Mouse (Mus musculus): ENCODE results near the gene Lgals7. TPM values are rescaled to one million over a fixed set of nuclear protein-coding genes. Genes with fewer than 3 reads are reported as not detected.

The Lgals7 gene
- polyA plus RNA-seq, 1 experiment, result 0.12 TPM

GRCm38 (mm10) chr7:28888701-28889161 is 25.1 kb downstream of the Lgals7 start:
- H3K27me3 ChIP-seq (ENCODE audit: control insufficient read depth, insufficient read depth, insufficient read length), result no peaks in the 10 kb centered on the region
- no peak overlapping the region for H3K4me3 ChIP-seq (ENCODE audit: insufficient read depth, poor library complexity, severe bottlenecking)
- H3ac ChIP-seq (ENCODE audit: control insufficient read depth, insufficient read length, low read depth), result no peak overlapping the region
- no peak for TF ChIP-seq MYOG (IDR thresholded peaks at IDR 0.05; ENCODE audit: control insufficient read depth, extremely low read depth, insufficient read length)
- no peak for TF ChIP-seq USF1 (IDR thresholded peaks at IDR 0.05; ENCODE audit: low read depth)
- TF ChIP-seq CEBPB (IDR thresholded peaks at IDR 0.05; ENCODE audit: low read depth), result no peak
- no peak for TF ChIP-seq FOSL1 (IDR thresholded peaks at IDR 0.05; ENCODE audit: insufficient read depth, low read length, poor library complexity, severe bottlenecking)
- TF ChIP-seq CTCF (IDR thresholded peaks at IDR 0.05; ENCODE audit: control insufficient read depth, insufficient read depth, insufficient read length), result no peak
- no peak for TF ChIP-seq MAX (IDR thresholded peaks at IDR 0.05)
- TF ChIP-seq MYOD1 (IDR thresholded peaks at IDR 0.05; ENCODE audit: control insufficient read depth, insufficient read length, low read depth), result no peak
- no peaks in the 10 kb centered on the region for H3K79me3 ChIP-seq (ENCODE audit: low read depth)
- H3K36me3 ChIP-seq (ENCODE audit: control insufficient read depth, insufficient read depth), result peaks cover 23% of the 10 kb centered on the region
- H3K79me2 ChIP-seq (ENCODE audit: control insufficient read depth, insufficient read depth), result no peaks in the 10 kb centered on the region

- Histone ChIP-seq H3K36me3 (ENCODE audit: control insufficient read depth, insufficient read depth) (peaks cover 58% of the 10 kb centered on the region), H3K79me3 (ENCODE audit: low read depth) (no peaks in the 10 kb centered on the region), H3K27me3 (ENCODE audit: control insufficient read depth, insufficient read depth, insufficient read length) (no peaks in the 10 kb centered on the region), H3K79me2 (ENCODE audit: control insufficient read depth, insufficient read depth) (no peaks in the 10 kb centered on the region), H3K4me3 (ENCODE audit: insufficient read depth, poor library complexity, severe bottlenecking) (no peak overlapping the region), H3ac (ENCODE audit: control insufficient read depth, insufficient read length, low read depth) (no peak overlapping the region)
- no peak for TF ChIP-seq USF1 (IDR thresholded peaks at IDR 0.05; ENCODE audit: low read depth)
- no peak for TF ChIP-seq CTCF (IDR thresholded peaks at IDR 0.05; ENCODE audit: control insufficient read depth, insufficient read depth, insufficient read length)
- no peak for TF ChIP-seq MYOG (IDR thresholded peaks at IDR 0.05; ENCODE audit: control insufficient read depth, extremely low read depth, insufficient read length)
- TF ChIP-seq MYOD1 (IDR thresholded peaks at IDR 0.05; ENCODE audit: control insufficient read depth, insufficient read length, low read depth), result no peak
- no peak for TF ChIP-seq FOSL1 (IDR thresholded peaks at IDR 0.05; ENCODE audit: insufficient read depth, low read length, poor library complexity, severe bottlenecking)
Measured at GRCm38 (mm10) chr7:28892601-28893000, 28.9 kb downstream of the Lgals7 start.

DNA sequence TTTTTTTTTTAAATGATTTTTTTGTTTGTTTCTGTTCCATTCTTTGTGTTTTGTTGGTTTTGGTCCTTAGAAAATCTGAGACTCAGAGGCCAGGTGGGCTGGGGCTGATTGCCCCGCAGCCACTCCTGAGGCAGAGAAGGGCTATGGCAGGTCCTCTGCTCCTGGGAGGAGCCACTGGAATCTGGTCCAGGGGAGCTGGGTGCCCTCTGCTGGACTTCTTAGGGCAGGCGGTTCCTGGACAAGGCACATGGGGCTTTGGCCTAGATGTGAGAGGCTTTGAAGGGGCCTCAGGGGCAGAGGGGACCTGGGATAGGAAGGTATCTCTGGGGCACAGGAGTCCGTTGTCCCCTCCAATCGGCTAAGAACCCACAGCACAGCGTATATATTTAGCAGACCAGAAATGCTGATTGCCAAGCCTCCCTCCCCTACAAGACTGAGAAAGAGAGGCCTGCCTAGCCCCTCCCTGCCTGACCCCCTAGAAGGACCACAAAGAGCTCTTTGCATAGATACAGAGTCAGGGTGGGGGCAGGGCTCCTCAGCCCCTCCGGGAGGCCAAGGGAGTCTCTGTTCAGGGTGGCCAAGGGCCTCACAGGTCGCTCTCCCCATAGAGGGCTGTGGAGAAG is 30.1 kb downstream of the Lgals7 start:
- Histone ChIP-seq H3K79me2 (ENCODE audit: control insufficient read depth, insufficient read depth) (no peaks in the 10 kb centered on the region), H3ac (ENCODE audit: control insufficient read depth, insufficient read length, low read depth) (no peak overlapping the region), H3K79me3 (ENCODE audit: low read depth) (no peaks in the 10 kb centered on the region), H3K4me3 (ENCODE audit: insufficient read depth, poor library complexity, severe bottlenecking) (no peak overlapping the region), H3K36me3 (ENCODE audit: control insufficient read depth, insufficient read depth) (peaks cover 70% of the 10 kb centered on the region), H3K27me3 (ENCODE audit: control insufficient read depth, insufficient read depth, insufficient read length) (no peaks in the 10 kb centered on the region)
- TF ChIP-seq CTCF (IDR thresholded peaks at IDR 0.05; ENCODE audit: control insufficient read depth, insufficient read depth, insufficient read length), result peak; percentile 24
- TF ChIP-seq FOSL1 (IDR thresholded peaks at IDR 0.05; ENCODE audit: insufficient read depth, low read length, poor library complexity, severe bottlenecking), result no peak

DNA sequence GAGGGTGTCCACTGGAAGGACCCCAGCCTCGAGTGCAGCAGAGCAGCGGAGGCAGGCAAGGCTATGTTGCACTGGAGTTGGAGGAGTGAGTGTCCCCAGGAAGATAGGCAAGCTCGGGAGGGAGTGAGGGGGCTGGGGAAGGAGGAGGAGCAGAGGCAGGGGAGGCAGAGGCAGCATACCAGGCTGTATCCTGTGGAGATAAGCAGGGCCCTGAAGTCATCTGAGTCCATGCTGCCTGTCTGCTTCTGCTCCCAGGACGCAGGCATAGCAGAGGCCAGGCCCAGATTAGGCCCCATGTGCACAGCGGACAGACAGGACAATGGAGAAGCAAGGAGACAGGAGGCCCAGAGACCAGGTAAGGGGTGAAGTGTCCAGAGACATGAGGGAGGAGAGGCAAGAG is 31.3 kb downstream of the Lgals7 start:
- Histone ChIP-seq H3K27me3 (ENCODE audit: control insufficient read depth, insufficient read depth, insufficient read length) (no peaks in the 10 kb centered on the region), H3K79me2 (ENCODE audit: control insufficient read depth, insufficient read depth) (no peaks in the 10 kb centered on the region), H3K79me3 (ENCODE audit: low read depth) (no peaks in the 10 kb centered on the region), H3K36me3 (ENCODE audit: control insufficient read depth, insufficient read depth) (peaks cover 81% of the 10 kb centered on the region), H3ac (ENCODE audit: control insufficient read depth, insufficient read length, low read depth) (no peak overlapping the region), H3K4me3 (ENCODE audit: insufficient read depth, poor library complexity, severe bottlenecking) (no peak overlapping the region)
- TF ChIP-seq USF1 (IDR thresholded peaks at IDR 0.05; ENCODE audit: low read depth) (no peak), MYOG (IDR thresholded peaks at IDR 0.05; ENCODE audit: control insufficient read depth, extremely low read depth, insufficient read length) (no peak), CTCF (IDR thresholded peaks at IDR 0.05; ENCODE audit: control insufficient read depth, insufficient read depth, insufficient read length) (no peak), FOSL1 (IDR thresholded peaks at IDR 0.05; ENCODE audit: insufficient read depth, low read length, poor library complexity, severe bottlenecking) (no peak), MAX (IDR thresholded peaks at IDR 0.05) (no peak), MYOD1 (IDR thresholded peaks at IDR 0.05; ENCODE audit: control insufficient read depth, insufficient read length, low read depth) (no peak), CEBPB (IDR thresholded peaks at IDR 0.05; ENCODE audit: low read depth) (no peak)

DNA sequence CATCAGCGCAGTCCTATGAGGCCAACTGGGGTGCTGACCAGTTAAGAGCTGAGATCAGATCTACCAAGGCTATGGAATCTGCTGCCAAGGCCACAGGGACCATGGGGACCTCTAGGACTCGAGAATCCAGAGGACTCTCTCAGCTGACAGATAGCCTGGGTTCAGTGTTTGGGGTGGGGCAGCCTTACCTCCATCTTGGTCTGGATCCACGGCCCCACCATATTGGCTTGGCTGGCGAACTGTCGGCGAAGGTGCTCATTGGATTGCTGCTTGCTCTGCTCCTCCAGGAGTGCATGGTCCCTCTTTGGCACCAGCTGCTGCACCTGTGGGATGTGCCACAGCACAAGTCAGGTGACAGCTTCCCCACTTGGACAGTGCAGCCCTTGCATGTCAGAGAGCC is 34.0 kb downstream of the Lgals7 start:
- Histone ChIP-seq H3K79me2 (ENCODE audit: control insufficient read depth, insufficient read depth) (no peaks in the 10 kb centered on the region), H3K36me3 (ENCODE audit: control insufficient read depth, insufficient read depth) (peaks cover 88% of the 10 kb centered on the region), H3K4me3 (ENCODE audit: insufficient read depth, poor library complexity, severe bottlenecking) (no peak overlapping the region), H3ac (ENCODE audit: control insufficient read depth, insufficient read length, low read depth) (no peak overlapping the region), H3K79me3 (ENCODE audit: low read depth) (no peaks in the 10 kb centered on the region), H3K27me3 (ENCODE audit: control insufficient read depth, insufficient read depth, insufficient read length) (no peaks in the 10 kb centered on the region)
- TF ChIP-seq CEBPB (IDR thresholded peaks at IDR 0.05; ENCODE audit: low read depth) (no peak), USF1 (IDR thresholded peaks at IDR 0.05; ENCODE audit: low read depth) (no peak), MAX (IDR thresholded peaks at IDR 0.05) (no peak), CTCF (IDR thresholded peaks at IDR 0.05; ENCODE audit: control insufficient read depth, insufficient read depth, insufficient read length) (no peak), MYOG (IDR thresholded peaks at IDR 0.05; ENCODE audit: control insufficient read depth, extremely low read depth, insufficient read length) (no peak), FOSL1 (IDR thresholded peaks at IDR 0.05; ENCODE audit: insufficient read depth, low read length, poor library complexity, severe bottlenecking) (no peak), MYOD1 (IDR thresholded peaks at IDR 0.05; ENCODE audit: control insufficient read depth, insufficient read length, low read depth) (no peak)

GRCm38 (mm10) chr7:28899972-28900371 is 36.3 kb downstream of the Lgals7 start:
- H3K79me3 ChIP-seq (ENCODE audit: low read depth), result no peaks in the 10 kb centered on the region

More at GRCm38 (mm10) chr7:28899972-28900371, 36.3 kb downstream of the Lgals7 start:
- H3K79me2 ChIP-seq (ENCODE audit: control insufficient read depth, insufficient read depth), result no peaks in the 10 kb centered on the region
- no peak overlapping the region for H3K4me3 ChIP-seq (ENCODE audit: insufficient read depth, poor library complexity, severe bottlenecking)
- H3K27me3 ChIP-seq (ENCODE audit: control insufficient read depth, insufficient read depth, insufficient read length), result no peaks in the 10 kb centered on the region
- TF ChIP-seq MYOD1 (IDR thresholded peaks at IDR 0.05; ENCODE audit: control insufficient read depth, insufficient read length, low read depth) (no peak), CTCF (IDR thresholded peaks at IDR 0.05; ENCODE audit: control insufficient read depth, insufficient read depth, insufficient read length) (no peak), USF1 (IDR thresholded peaks at IDR 0.05; ENCODE audit: low read depth) (no peak), CEBPB (IDR thresholded peaks at IDR 0.05; ENCODE audit: low read depth) (no peak), MYOG (IDR thresholded peaks at IDR 0.05; ENCODE audit: control insufficient read depth, extremely low read depth, insufficient read length) (no peak), MAX (IDR thresholded peaks at IDR 0.05) (no peak), FOSL1 (IDR thresholded peaks at IDR 0.05; ENCODE audit: insufficient read depth, low read length, poor library complexity, severe bottlenecking) (no peak)
- H3K36me3 ChIP-seq (ENCODE audit: control insufficient read depth, insufficient read depth), result peaks cover 92% of the 10 kb centered on the region
- H3ac ChIP-seq (ENCODE audit: control insufficient read depth, insufficient read length, low read depth), result no peak overlapping the region

All from C2C12 (cell line).